Mouse (Mus musculus): ENCODE results near the gene Tle3. TPM values are rescaled to one million over a fixed set of nuclear protein-coding genes. Genes with fewer than 3 reads are reported as not detected.
A peak's percentile ranks its signal among the peaks of the same experiment; 100 is the strongest.

The Tle3 gene
- polyA plus RNA-seq, 1 experiment from 2014 or later: 36.7 TPM

- Histone ChIP-seq H3K36me3 (ENCODE audit: control insufficient read depth, insufficient read depth, low read length) (peaks cover 10% of the 10 kb centered on the region), H3K4me1 (replicated peaks; ENCODE audit: control insufficient read depth, insufficient read depth, low read length) (peaks cover 20% of the 10 kb centered on the region), H3K4me3 (ENCODE audit: low read depth, low read length) (no peak overlapping the region), H3K4me2 (replicated peaks; ENCODE audit: low read depth, low read length) (no peak overlapping the region), H3K9ac (ENCODE audit: low read depth, low read length) (no peak overlapping the region), H3K27me3 (ENCODE audit: control insufficient read depth, insufficient read depth, low read length) (peaks cover 3% of the 10 kb centered on the region; the same call in 1 of the 2 replicates), H3K9me3 (ENCODE audit: control insufficient read depth, low read length) (no peaks in the 10 kb centered on the region), H3K27ac (ENCODE audit: low read depth, low read length) (no peak overlapping the region)
- ATAC-seq (ENCODE audit: low FRiP score): no peak
- no peak for DNase-seq (ENCODE audit: low spot score)
- 61% methylated on average over 5 of the region's 5 CpGs for WGBS
These were observed 19.6 kb downstream of the Tle3 start for GRCm38 (mm10) chr9:61391570-61392337.

GRCm38 (mm10) chr9:61392338-61392620 is 20.1 kb downstream of the Tle3 start:
- H3K36me3 ChIP-seq (ENCODE audit: control insufficient read depth, insufficient read depth, low read length): peaks cover 10% of the 10 kb centered on the region
- peak overlapping the region; percentile 21; the same call in 1 of the 2 replicates for H3K9ac ChIP-seq (ENCODE audit: low read depth, low read length)
- peaks cover 3% of the 10 kb centered on the region; the same call in 1 of the 2 replicates for H3K27me3 ChIP-seq (ENCODE audit: control insufficient read depth, insufficient read depth, low read length)
- H3K9me3 ChIP-seq (ENCODE audit: control insufficient read depth, low read length): no peaks in the 10 kb centered on the region
- peaks cover 19% of the 10 kb centered on the region for H3K4me1 ChIP-seq (replicated peaks; ENCODE audit: control insufficient read depth, insufficient read depth, low read length)
- no peak overlapping the region for H3K27ac ChIP-seq (ENCODE audit: low read depth, low read length)
- H3K4me3 ChIP-seq (ENCODE audit: low read depth, low read length): no peak overlapping the region
- ATAC-seq (ENCODE audit: low FRiP score) (no peak), DNase-seq (ENCODE audit: low spot score) (no peak)
- no peak overlapping the region for H3K4me2 ChIP-seq (replicated peaks; ENCODE audit: low read depth, low read length)
- WGBS: 57% methylated on average over 6 of the region's 6 CpGs

- ATAC-seq (ENCODE audit: low FRiP score): no peak
- peaks cover 21% of the 10 kb centered on the region for H3K4me1 ChIP-seq (replicated peaks; ENCODE audit: control insufficient read depth, insufficient read depth, low read length)
- H3K9me3 ChIP-seq (ENCODE audit: control insufficient read depth, low read length): no peaks in the 10 kb centered on the region
- WGBS: 83% methylated on average over 6 of the region's 6 CpGs
- H3K27me3 ChIP-seq (ENCODE audit: control insufficient read depth, insufficient read depth, low read length): peaks cover 3% of the 10 kb centered on the region; the same call in 1 of the 2 replicates
- H3K4me2 ChIP-seq (replicated peaks; ENCODE audit: low read depth, low read length): no peak overlapping the region
- no peak overlapping the region for H3K9ac ChIP-seq (ENCODE audit: low read depth, low read length)
- H3K27ac ChIP-seq (ENCODE audit: low read depth, low read length): no peak overlapping the region
- no peak overlapping the region for H3K4me3 ChIP-seq (ENCODE audit: low read depth, low read length)
- no peak for DNase-seq (ENCODE audit: low spot score)
- H3K36me3 ChIP-seq (ENCODE audit: control insufficient read depth, insufficient read depth, low read length): peaks cover 10% of the 10 kb centered on the region
These were observed 21.0 kb downstream of the Tle3 start for GRCm38 (mm10) chr9:61393161-61393560.

GRCm38 (mm10) chr9:61393847-61394246 is 21.7 kb downstream of the Tle3 start:
- Histone ChIP-seq H3K27ac (ENCODE audit: low read depth, low read length) (no peak overlapping the region), H3K4me2 (replicated peaks; ENCODE audit: low read depth, low read length) (no peak overlapping the region), H3K27me3 (ENCODE audit: control insufficient read depth, insufficient read depth, low read length) (peaks cover 3% of the 10 kb centered on the region), H3K4me1 (replicated peaks; ENCODE audit: control insufficient read depth, insufficient read depth, low read length) (peaks cover 16% of the 10 kb centered on the region), H3K4me3 (ENCODE audit: low read depth, low read length) (no peak overlapping the region), H3K9me3 (ENCODE audit: control insufficient read depth, low read length) (no peaks in the 10 kb centered on the region), H3K36me3 (ENCODE audit: control insufficient read depth, insufficient read depth, low read length) (peaks cover 16% of the 10 kb centered on the region), H3K9ac (ENCODE audit: low read depth, low read length) (no peak overlapping the region)
- ATAC-seq (ENCODE audit: low FRiP score) (no peak), DNase-seq (ENCODE audit: low spot score) (no peak)
- 96% methylated on average over 5 of the region's 5 CpGs for WGBS

- Histone ChIP-seq H3K9ac (ENCODE audit: low read depth, low read length) (no peak overlapping the region), H3K9me3 (ENCODE audit: control insufficient read depth, low read length) (no peaks in the 10 kb centered on the region), H3K4me2 (replicated peaks; ENCODE audit: low read depth, low read length) (no peak overlapping the region), H3K27me3 (ENCODE audit: control insufficient read depth, insufficient read depth, low read length) (peaks cover 3% of the 10 kb centered on the region), H3K27ac (ENCODE audit: low read depth, low read length) (no peak overlapping the region), H3K4me3 (ENCODE audit: low read depth, low read length) (no peak overlapping the region), H3K4me1 (replicated peaks; ENCODE audit: control insufficient read depth, insufficient read depth, low read length) (peaks cover 16% of the 10 kb centered on the region), H3K36me3 (ENCODE audit: control insufficient read depth, insufficient read depth, low read length) (peaks cover 16% of the 10 kb centered on the region)
- DNase-seq (ENCODE audit: low spot score): no peak
- 80% methylated on average over 3 of the region's 3 CpGs for WGBS
- no peak for ATAC-seq (ENCODE audit: low FRiP score)
These were observed 22.9 kb downstream of the Tle3 start for GRCm38 (mm10) chr9:61395071-61395470.

- Histone ChIP-seq H3K36me3 (ENCODE audit: control insufficient read depth, insufficient read depth, low read length) (peaks cover 16% of the 10 kb centered on the region), H3K27ac (ENCODE audit: low read depth, low read length) (peak overlapping the region; percentile 14; the same call in 1 of the 2 replicates), H3K9ac (ENCODE audit: low read depth, low read length) (no peak overlapping the region), H3K9me3 (ENCODE audit: control insufficient read depth, low read length) (no peaks in the 10 kb centered on the region), H3K4me3 (ENCODE audit: low read depth, low read length) (no peak overlapping the region), H3K27me3 (ENCODE audit: control insufficient read depth, insufficient read depth, low read length) (peaks cover 3% of the 10 kb centered on the region), H3K4me1 (replicated peaks; ENCODE audit: control insufficient read depth, insufficient read depth, low read length) (peaks cover 24% of the 10 kb centered on the region), H3K4me2 (replicated peaks; ENCODE audit: low read depth, low read length) (no peak overlapping the region)
- DNase-seq (ENCODE audit: low spot score) (peak; percentile 76), ATAC-seq (ENCODE audit: low FRiP score) (peak; percentile 78)
- WGBS: 21% methylated on average over 13 of the region's 13 CpGs
These were observed 24.3 kb downstream of the Tle3 start for GRCm38 (mm10) chr9:61396474-61396873.

- Histone ChIP-seq H3K27me3 (ENCODE audit: control insufficient read depth, insufficient read depth, low read length) (peaks cover 3% of the 10 kb centered on the region), H3K4me3 (ENCODE audit: low read depth, low read length) (no peak overlapping the region), H3K4me2 (replicated peaks; ENCODE audit: low read depth, low read length) (no peak overlapping the region), H3K9me3 (ENCODE audit: control insufficient read depth, low read length) (no peaks in the 10 kb centered on the region), H3K4me1 (replicated peaks; ENCODE audit: control insufficient read depth, insufficient read depth, low read length) (peaks cover 23% of the 10 kb centered on the region), H3K9ac (ENCODE audit: low read depth, low read length) (no peak overlapping the region), H3K36me3 (ENCODE audit: control insufficient read depth, insufficient read depth, low read length) (peaks cover 16% of the 10 kb centered on the region), H3K27ac (ENCODE audit: low read depth, low read length) (peak overlapping the region; percentile 14; the same call in 1 of the 2 replicates)
- no peak for ATAC-seq (ENCODE audit: low FRiP score)
- DNase-seq (ENCODE audit: low spot score): no peak
- 73% methylated on average over 4 of the region's 4 CpGs for WGBS
These were observed 25.0 kb downstream of the Tle3 start for GRCm38 (mm10) chr9:61397130-61397529.

GRCm38 (mm10) chr9:61398160-61398559 is 26.0 kb downstream of the Tle3 start:
- WGBS: 94% methylated on average over 9 of the region's 9 CpGs
- H3K4me3 ChIP-seq (ENCODE audit: low read depth, low read length): no peak overlapping the region
- no peak overlapping the region for H3K4me2 ChIP-seq (replicated peaks; ENCODE audit: low read depth, low read length)
- H3K4me1 ChIP-seq (replicated peaks; ENCODE audit: control insufficient read depth, insufficient read depth, low read length): peaks cover 31% of the 10 kb centered on the region
- ATAC-seq (ENCODE audit: low FRiP score) (no peak), DNase-seq (ENCODE audit: low spot score) (no peak)
- H3K9me3 ChIP-seq (ENCODE audit: control insufficient read depth, low read length): no peaks in the 10 kb centered on the region
- H3K27me3 ChIP-seq (ENCODE audit: control insufficient read depth, insufficient read depth, low read length): peaks cover 3% of the 10 kb centered on the region
- no peak overlapping the region for H3K9ac ChIP-seq (ENCODE audit: low read depth, low read length)
- H3K36me3 ChIP-seq (ENCODE audit: control insufficient read depth, insufficient read depth, low read length): peaks cover 15% of the 10 kb centered on the region
- no peak overlapping the region for H3K27ac ChIP-seq (ENCODE audit: low read depth, low read length)

GRCm38 (mm10) chr9:61400132-61400531 is 28.0 kb downstream of the Tle3 start:
- Histone ChIP-seq H3K27me3 (ENCODE audit: control insufficient read depth, insufficient read depth, low read length) (no peaks in the 10 kb centered on the region; the same call in 1 of the 2 replicates), H3K4me1 (replicated peaks; ENCODE audit: control insufficient read depth, insufficient read depth, low read length) (peaks cover 42% of the 10 kb centered on the region), H3K9me3 (ENCODE audit: control insufficient read depth, low read length) (no peaks in the 10 kb centered on the region), H3K36me3 (ENCODE audit: control insufficient read depth, insufficient read depth, low read length) (peaks cover 14% of the 10 kb centered on the region), H3K9ac (ENCODE audit: low read depth, low read length) (no peak overlapping the region), H3K27ac (ENCODE audit: low read depth, low read length) (no peak overlapping the region), H3K4me2 (replicated peaks; ENCODE audit: low read depth, low read length) (no peak overlapping the region), H3K4me3 (ENCODE audit: low read depth, low read length) (no peak overlapping the region)
- DNase-seq (ENCODE audit: low spot score) (no peak), ATAC-seq (ENCODE audit: low FRiP score) (no peak)
- 92% methylated on average over 7 of the region's 7 CpGs for WGBS

All from hindbrain, embryonic 11.5 days (tissue).